Mouse (Mus musculus): ENCODE measurements around the gene Serpinb5.
"Not testable (repeated sequence)": the region's sequence is repeated elsewhere in the genome, so short reads cannot be mapped to it uniquely, and the experiment has no call there.

Serpinb5 gene

GRCm38 (mm10) chr1:106860847-106861246 is at the start of gene Serpinb5:
TSS of gene Serpinb5 (plus strand) at chr1:106861173.
- no peak for DNase-seq

- DNase-seq = no peak
Observed at GRCm38 (mm10) chr1:106814864-106815263, 46.1 kb upstream of the Serpinb5 start.

- no peak for DNase-seq
Observed at GRCm38 (mm10) chr1:106815265-106815664, 45.7 kb upstream of the Serpinb5 start.

- no peak for DNase-seq
Observed at GRCm38 (mm10) chr1:106816766-106817165, 44.2 kb upstream of the Serpinb5 start.

GRCm38 (mm10) chr1:106818323-106818722 is 42.6 kb upstream of the Serpinb5 start:
- no peak for DNase-seq

GRCm38 (mm10) chr1:106822297-106822696 is 38.7 kb upstream of the Serpinb5 start:
- DNase-seq = no peak

- DNase-seq = no peak
Observed at GRCm38 (mm10) chr1:106828784-106829183, 32.2 kb upstream of the Serpinb5 start.

- DNase-seq = no peak
Observed at GRCm38 (mm10) chr1:106865543-106865942, 4.6 kb downstream of the Serpinb5 start.

- DNase-seq = no peak
Observed at GRCm38 (mm10) chr1:106866029-106866428, 5.1 kb downstream of the Serpinb5 start.

- DNase-seq = no peak
Observed at GRCm38 (mm10) chr1:106866768-106867167, 5.8 kb downstream of the Serpinb5 start.

GRCm38 (mm10) chr1:106869986-106870385 is 9.0 kb downstream of the Serpinb5 start:
- DNase-seq = no peak

GRCm38 (mm10) chr1:106875193-106875886 is 14.4 kb downstream of the Serpinb5 start:
- DNase-seq = peak in 1 of 2 experiments; percentile 64

- DNase-seq = no peak
Observed at GRCm38 (mm10) chr1:106876147-106876546, 15.2 kb downstream of the Serpinb5 start.

GRCm38 (mm10) chr1:106882723-106883122 is 21.8 kb downstream of the Serpinb5 start:
- no peak for DNase-seq

GRCm38 (mm10) chr1:106883369-106883768 is 22.4 kb downstream of the Serpinb5 start:
- DNase-seq = no peak

GRCm38 (mm10) chr1:106883812-106884211 is 22.8 kb downstream of the Serpinb5 start:
- no peak for DNase-seq

GRCm38 (mm10) chr1:106895142-106895541 is 34.2 kb downstream of the Serpinb5 start:
- DNase-seq = not testable (repeated sequence)

- peak in 1 of 2 experiments; percentile 21 for DNase-seq
Observed at GRCm38 (mm10) chr1:106901406-106901805, 40.4 kb downstream of the Serpinb5 start.

- no peak for DNase-seq
Observed at GRCm38 (mm10) chr1:106931954-106932353, 71.0 kb downstream of the Serpinb5 start.
